Mouse (Mus musculus) hindbrain, embryonic 14.5 days (tissue): ENCODE data around the gene Ptpn14. TPM values are rescaled to one million over a fixed set of nuclear protein-coding genes. Genes with fewer than 3 reads are reported as not detected.
"Not testable (repeated sequence)": the region's sequence is repeated elsewhere in the genome, so short reads cannot be mapped to it uniquely, and the experiment has no call there.

Experiments used
- ATAC-seq: fragments of 200-750 bp; cut with Nextera tagmentation; 2 replicates; pipeline ENCODE4 v1.8.0; 2017; ENCODE audit warnings: moderate number of reproducible peaks, mild to moderate bottlenecking, moderate TSS enrichment, moderate library complexity; ENCODE audit not compliant: low FRiP score
- DNase-seq: peaks from one replicate; pipeline ENCODE4 v3.0.0-alpha.2; 2015; ENCODE audit warnings: low spot score
- H3K27ac ChIP-seq: fragments of 300-500 bp; sonication (generic); 2 replicates; pipeline ENCODE4 v1.5.1; 2014; ENCODE audit warnings: mild to moderate bottlenecking, moderate library complexity
- H3K27me3 ChIP-seq: fragments of 300-500 bp; sonication (generic); 2 replicates; pipeline ENCODE4 v1.6.1; 2014; ENCODE audit warnings: mild to moderate bottlenecking, low read length, mixed read lengths; ENCODE audit not compliant: control insufficient read depth, insufficient read depth
- H3K36me3 ChIP-seq: fragments of 300-500 bp; sonication (generic); replicated peaks from 2 replicates; pipeline ENCODE4 v1.6.1; 2014; ENCODE audit not compliant: control insufficient read depth, insufficient read depth
- H3K4me1 ChIP-seq: fragments of 300-500 bp; sonication (generic); replicated peaks from 2 replicates; pipeline ENCODE4 v1.6.1; 2014; ENCODE audit warnings: antibody characterized with exemption, low read length, mixed read lengths; ENCODE audit not compliant: control insufficient read depth, insufficient read depth
- H3K4me2 ChIP-seq: fragments of 300-500 bp; sonication (generic); replicated peaks from 2 replicates; pipeline ENCODE4 v1.6.1; 2014; ENCODE audit warnings: mild to moderate bottlenecking, moderate library complexity
- H3K4me3 ChIP-seq: fragments of 300-500 bp; sonication (generic); replicated peaks from 2 replicates; pipeline ENCODE4 v1.5.1; 2014; ENCODE audit warnings: mild to moderate bottlenecking, low read length
- H3K9ac ChIP-seq: fragments of 300-500 bp; sonication (generic); 2 replicates; pipeline ENCODE4 v1.6.1; 2014
- H3K9me3 ChIP-seq: fragments of 300-500 bp; sonication (generic); 2 replicates; pipeline ENCODE4 v1.6.1; 2016; ENCODE audit warnings: low read length; ENCODE audit not compliant: control insufficient read depth
- WGBS: fragments of 180-500 bp; shearing (Covaris S2); extraction: QIAGEN DNeasy Blood & Tissue Kit; methylation state at CpG from one replicate; pipeline ENCODE4 v1.1.7; 2014; 5-methylcytosine and 5-hydroxymethylcytosine counted together
- polyA plus RNA-seq: library from polyadenylated mRNA; unstranded; fragments of >200 nt; fragmentation: Nextera tagmentation; extraction: Ambion mirVana; gene quantifications from 2 replicates; pipeline ENCODE4 v1.2.1, GENCODE M21; 2014

Gene Ptpn14
- 2.6 and 3.2 TPM in 2 replicates for polyA plus RNA-seq

GRCm38 (mm10) chr1:189727884-189728783 is at the start of gene Ptpn14:
TSS of gene Ptpn14 (plus strand) at chr1:189728268.
- peak within 1 kb of the TSS; percentile 96 for H3K4me2 ChIP-seq

GRCm38 (mm10) chr1:189679555-189679954 is 48.5 kb upstream of the Ptpn14 start:
- no peak overlapping the region for H3K4me2 ChIP-seq
- H3K27me3 ChIP-seq, result no peaks in the 10 kb centered on the region
- H3K9ac ChIP-seq, result no peak overlapping the region
- H3K4me3 ChIP-seq, result no peak overlapping the region
- no peaks in the 10 kb centered on the region for H3K4me1 ChIP-seq
- peaks cover 11% of the 10 kb centered on the region for H3K36me3 ChIP-seq
- no peak for ATAC-seq
- no peak overlapping the region for H3K27ac ChIP-seq
- H3K9me3 ChIP-seq, result no peaks in the 10 kb centered on the region
- DNase-seq, result no peak
- 90% methylated on average over 3 of the region's 3 CpGs for WGBS

More at GRCm38 (mm10) chr1:189727884-189728783, at the start of gene Ptpn14:
- H3K9ac ChIP-seq, result peak within 1 kb of the TSS; percentile 59
- no peaks in the 10 kb centered on the region for H3K36me3 ChIP-seq
- peak within 1 kb of the TSS; percentile 48; the same call in 1 of the 2 replicates for H3K27ac ChIP-seq
- no peaks in the 10 kb centered on the region for H3K9me3 ChIP-seq
- ATAC-seq, result peak; percentile 87
- WGBS, result under 1% methylated on average over 79 of the region's 98 CpGs
- peaks cover 25% of the 10 kb centered on the region for H3K27me3 ChIP-seq
- H3K4me3 ChIP-seq, result peak within 1 kb of the TSS; percentile 48
- peaks cover 5% of the 10 kb centered on the region; the same call in 1 of the 2 replicates for H3K4me1 ChIP-seq
- peak; percentile 68 for DNase-seq

DNA sequence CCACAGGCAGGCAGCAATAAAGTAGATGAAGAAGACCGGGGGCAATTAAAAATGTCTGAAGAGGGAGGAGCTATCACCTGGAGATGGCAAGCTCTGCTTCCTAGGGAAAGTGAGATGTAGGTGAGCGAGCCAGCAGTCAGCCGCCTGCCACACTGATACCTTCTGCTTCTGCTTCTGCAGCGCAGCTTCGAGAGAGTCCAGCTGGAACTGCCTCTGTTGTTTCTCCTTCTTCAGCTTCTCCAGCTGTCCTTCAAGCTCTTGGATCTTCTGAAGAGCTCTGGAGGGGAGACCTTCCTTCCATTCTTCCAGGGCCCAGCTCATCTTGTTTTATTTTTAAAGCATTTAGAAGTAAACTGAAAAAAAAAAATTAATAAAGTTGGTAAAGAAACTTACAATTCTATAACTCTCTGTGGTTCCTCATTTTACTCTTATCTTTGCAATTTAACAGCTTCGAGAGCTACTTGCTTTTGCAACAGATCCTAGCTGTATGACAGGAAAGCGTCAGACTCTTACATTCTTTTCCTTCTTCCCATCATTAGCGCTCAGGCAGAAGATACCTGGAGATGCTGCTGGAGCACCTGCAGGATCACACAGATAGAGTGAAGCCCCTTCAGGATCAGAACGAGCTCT is 43.2 kb upstream of the Ptpn14 start:
- WGBS, result 94% methylated on average over 9 of the region's 9 CpGs
- ATAC-seq, result no peak
- Histone ChIP-seq H3K4me1 (peaks cover 5% of the 10 kb centered on the region; the same call in 1 of the 2 replicates), H3K27me3 (no peaks in the 10 kb centered on the region), H3K36me3 (peaks cover 11% of the 10 kb centered on the region), H3K4me3 (no peak overlapping the region), H3K4me2 (no peak overlapping the region), H3K27ac (no peak overlapping the region), H3K9ac (no peak overlapping the region), H3K9me3 (no peaks in the 10 kb centered on the region)
- no peak for DNase-seq

DNA sequence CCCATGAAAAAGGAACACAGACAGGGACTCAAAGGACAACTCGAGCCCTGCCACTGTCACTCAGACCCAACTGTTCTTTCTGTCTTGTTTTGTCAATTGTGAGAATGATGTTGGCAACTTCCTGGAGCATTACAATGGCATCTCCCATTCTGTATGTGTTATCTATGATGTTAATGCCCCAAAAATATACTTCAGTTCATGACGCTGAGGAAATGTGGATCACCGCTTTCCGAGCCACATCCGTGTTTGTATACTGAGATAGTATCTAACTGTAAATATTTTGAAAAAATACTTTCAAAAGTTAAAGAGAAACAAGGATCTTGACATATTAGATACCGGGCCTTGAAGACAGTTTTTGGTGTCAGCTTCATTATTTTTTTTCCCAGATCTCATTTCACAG is 42.0 kb upstream of the Ptpn14 start:
- 85% methylated on average over 6 of the region's 6 CpGs for WGBS
- H3K27me3 ChIP-seq, result no peaks in the 10 kb centered on the region
- H3K36me3 ChIP-seq, result peaks cover 8% of the 10 kb centered on the region
- ATAC-seq (no peak), DNase-seq (no peak)
- H3K4me2 ChIP-seq, result no peak overlapping the region
- H3K4me1 ChIP-seq, result peaks cover 5% of the 10 kb centered on the region; the same call in 1 of the 2 replicates
- H3K9me3 ChIP-seq, result no peaks in the 10 kb centered on the region
- no peak overlapping the region for H3K4me3 ChIP-seq
- no peak overlapping the region for H3K9ac ChIP-seq
- no peak overlapping the region for H3K27ac ChIP-seq

DNA sequence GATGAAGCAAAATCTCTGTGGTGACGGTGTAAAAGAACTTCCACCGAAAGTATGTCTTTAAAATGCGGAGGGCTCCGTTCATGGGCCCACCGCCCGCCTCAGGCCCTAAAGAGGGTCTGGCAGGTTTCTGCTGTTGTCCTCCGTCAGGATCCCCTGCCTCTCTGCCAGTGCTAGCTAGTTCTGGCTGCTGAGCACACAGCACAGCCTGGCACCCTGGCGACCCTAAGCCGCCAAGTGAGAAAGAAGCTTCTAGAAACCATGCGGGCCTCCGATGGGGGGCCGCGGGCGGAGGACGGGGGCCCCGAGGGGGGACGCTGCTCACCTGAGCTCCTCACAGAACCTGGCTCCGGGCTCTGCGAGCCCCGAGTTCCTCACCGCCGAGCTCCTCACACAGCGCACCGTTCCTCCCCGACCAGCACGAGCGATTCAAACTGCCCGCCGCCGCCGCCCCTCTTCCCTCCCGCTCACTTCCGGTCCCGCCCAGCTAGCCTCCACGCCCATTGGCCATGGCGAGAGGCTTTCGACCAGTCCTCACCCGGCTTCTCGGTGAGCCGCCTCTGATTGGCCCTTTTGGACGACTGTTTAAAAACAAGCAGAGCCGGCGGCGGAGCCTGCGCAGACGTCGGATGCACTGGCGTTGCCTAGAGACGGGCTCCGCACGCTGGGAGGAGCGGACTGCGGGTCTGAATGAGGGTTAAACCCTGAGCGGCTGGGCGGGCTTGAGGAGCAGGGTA is 40.2 kb upstream of the Ptpn14 start, which contains the start of gene Cenpf:
TSS of gene Cenpf (minus strand) at position 433 of the 734 bp plus-strand sequence.
- Histone ChIP-seq H3K4me2 (peak within 1 kb of the TSS; percentile 80), H3K27me3 (no peaks in the 10 kb centered on the region), H3K36me3 (peaks cover 3% of the 10 kb centered on the region; the same call in 1 of the 2 replicates), H3K27ac (no peak within 1 kb of the TSS), H3K4me1 (peaks cover 5% of the 10 kb centered on the region; the same call in 1 of the 2 replicates), H3K9ac (peak within 1 kb of the TSS; percentile 42), H3K4me3 (peak within 1 kb of the TSS; percentile 53), H3K9me3 (no peaks in the 10 kb centered on the region)
- ATAC-seq (peak; percentile 100), DNase-seq (peak; percentile 96)
- WGBS, result under 1% methylated on average over 53 of the region's 55 CpGs

DNA sequence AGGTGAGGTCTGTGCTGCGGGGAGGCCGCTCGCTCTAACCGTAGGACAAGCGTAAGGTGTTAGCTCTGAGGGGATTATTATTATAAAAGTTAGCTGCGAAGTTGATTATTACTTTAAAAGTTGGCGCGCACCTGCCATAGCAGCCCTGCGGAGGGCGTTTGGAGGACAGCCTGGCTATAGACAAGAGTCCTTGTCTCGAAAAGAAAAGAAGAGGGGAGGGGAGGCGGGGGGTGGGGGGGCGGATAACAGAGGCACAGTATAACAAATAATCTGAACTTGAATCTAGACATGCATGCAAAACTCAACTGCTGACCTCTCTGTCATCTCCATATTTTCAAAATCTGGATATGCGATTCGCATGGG is 39.7 kb upstream of the Ptpn14 start:
- no peaks in the 10 kb centered on the region for H3K27me3 ChIP-seq
- H3K36me3 ChIP-seq, result 0 out of 2 replicates have a peak, but pooled peaks cover 3% of the 10 kb centered on the region
- no peaks in the 10 kb centered on the region for H3K9me3 ChIP-seq
- under 1% methylated on average over 15 of the region's 15 CpGs for WGBS
- ATAC-seq, result no peak; the same call in 1 of the 2 replicates
- H3K4me2 ChIP-seq, result peak overlapping the region; percentile 80
- H3K4me3 ChIP-seq, result peak overlapping the region; percentile 53
- H3K9ac ChIP-seq, result peak overlapping the region; percentile 40
- H3K4me1 ChIP-seq, result peaks cover 5% of the 10 kb centered on the region; the same call in 1 of the 2 replicates
- H3K27ac ChIP-seq, result no peak overlapping the region
- no peak for DNase-seq

GRCm38 (mm10) chr1:189689050-189689833 is 38.8 kb upstream of the Ptpn14 start:
- DNase-seq (no peak), ATAC-seq (no peak)
- Histone ChIP-seq H3K27me3 (no peaks in the 10 kb centered on the region), H3K4me2 (peak overlapping the region; percentile 80), H3K9me3 (no peaks in the 10 kb centered on the region), H3K9ac (no peak overlapping the region), H3K27ac (no peak overlapping the region), H3K4me1 (peaks cover 5% of the 10 kb centered on the region; the same call in 1 of the 2 replicates), H3K4me3 (peak overlapping the region; percentile 53; the same call in 1 of the 2 replicates), H3K36me3 (0 out of 2 replicates have a peak, but pooled peaks cover under 1% of the 10 kb centered on the region)
- 30% methylated on average over 4 of the region's 4 CpGs for WGBS

- H3K4me3 ChIP-seq, H3K27me3 ChIP-seq, H3K9ac ChIP-seq, H3K9me3 ChIP-seq, H3K4me1 ChIP-seq, ATAC-seq, DNase-seq, H3K4me2 ChIP-seq, H3K36me3 ChIP-seq, H3K27ac ChIP-seq: not testable (repeated sequence)
- WGBS, result 57% methylated on average over 3 of the region's 3 CpGs
These were observed 35.6 kb upstream of the Ptpn14 start for GRCm38 (mm10) chr1:189692442-189692841.
